Mouse (Mus musculus) ES-E14 (cell line): ENCODE measurements at regions not wholly inside any gene's neighbourhood (a gene's known extent, or its start where the extent isn't known, plus 50 kb on each side); places are given as distances from the start of the nearest gene placed in this dataset.

Experiments
- DNase-seq: peaks from one replicate; pipeline ENCODE4 v3.0.0-alpha.2; 2013; ENCODE audit warnings: low read depth, low spot score
- H3K27ac ChIP-seq: 2 replicates; pipeline ENCODE4 v1.5.1; 2012; ENCODE audit warnings: low read depth, mild to moderate bottlenecking, low read length, moderate library complexity, mixed read lengths; ENCODE audit not compliant: poor library complexity, insufficient read depth, severe bottlenecking
- H3K36me3 ChIP-seq: 2 replicates; pipeline ENCODE4 v1.6.1; 2012; ENCODE audit warnings: mild to moderate bottlenecking, low read length, moderate library complexity, mixed read lengths; ENCODE audit not compliant: control insufficient read depth, poor library complexity, insufficient read depth, severe bottlenecking
- H3K4me1 ChIP-seq, 2 experiments: fragments of 150-350 bp in 1 of 2; sonication (generic) in 1 of 2; 2 replicates each; pipeline ENCODE4 v1.6.1; 2012; ENCODE audit warnings: low read length in 2 of 2, mild to moderate bottlenecking in 1 of 2, mixed read lengths in 1 of 2; ENCODE audit not compliant: control insufficient read depth in 2 of 2, insufficient read depth in 2 of 2, poor library complexity in 1 of 2
- H3K4me3 ChIP-seq, 2 experiments: fragments of 150-350 bp in 1 of 2; sonication (generic) in 1 of 2; 2 replicates each; pipeline ENCODE4 v1.5.1; 2012; ENCODE audit warnings: low read length in 2 of 2, low read depth in 1 of 2, mild to moderate bottlenecking in 1 of 2, mixed read lengths in 1 of 2; ENCODE audit not compliant: insufficient read depth in 1 of 2, poor library complexity in 1 of 2, severe bottlenecking in 1 of 2
- H3K9ac ChIP-seq: 2 replicates; pipeline ENCODE4 v1.6.1; 2012; ENCODE audit warnings: low read depth, mild to moderate bottlenecking, low read length, mixed read lengths; ENCODE audit not compliant: poor library complexity, insufficient read depth, severe bottlenecking
- H3K9me3 ChIP-seq: fragments of 150-350 bp; sonication (generic); 2 replicates; pipeline ENCODE4 v1.6.1; 2012; ENCODE audit warnings: low read depth, mild to moderate bottlenecking, low read length; ENCODE audit not compliant: control insufficient read depth, insufficient read depth
- CHD2 ChIP-seq: IDR thresholded peaks from 2 replicates; pipeline ENCODE4 v1.6.1; 2014; ENCODE audit warnings: mild to moderate bottlenecking, low read depth, low read length, inconsistent platforms
- HCFC1 ChIP-seq: IDR thresholded peaks from 2 replicates; pipeline ENCODE4 v1.6.1; 2012; ENCODE audit warnings: low read length, inconsistent platforms, borderline replicate concordance; ENCODE audit not compliant: insufficient read depth
- MAFK ChIP-seq: IDR thresholded peaks from 2 replicates; pipeline ENCODE4 v1.6.1; 2014; ENCODE audit warnings: mild to moderate bottlenecking, low read depth, low read length, inconsistent platforms; ENCODE audit not compliant: insufficient read depth
- ZC3H11A ChIP-seq: IDR thresholded peaks from 2 replicates; pipeline ENCODE4 v1.6.1; 2012; ENCODE audit warnings: low read depth, mild to moderate bottlenecking, inconsistent platforms, low read length, borderline replicate concordance
- ZNF384 ChIP-seq: IDR thresholded peaks from 2 replicates; pipeline ENCODE4 v1.6.1; 2012; ENCODE audit warnings: low read depth, low read length, inconsistent platforms
- in situ Hi-C, 2 experiments: fragments of 600-800 bp; cut with MboI; formaldehyde crosslinking; loops; one replicate each; pipeline ENCODE4 v1.15.1; 2025; ENCODE audit warnings: low sequenced_read_pairs in 2 of 2, inconsistent platforms in 1 of 2; ENCODE audit not compliant: unreplicated experiment in 2 of 2

DNA sequence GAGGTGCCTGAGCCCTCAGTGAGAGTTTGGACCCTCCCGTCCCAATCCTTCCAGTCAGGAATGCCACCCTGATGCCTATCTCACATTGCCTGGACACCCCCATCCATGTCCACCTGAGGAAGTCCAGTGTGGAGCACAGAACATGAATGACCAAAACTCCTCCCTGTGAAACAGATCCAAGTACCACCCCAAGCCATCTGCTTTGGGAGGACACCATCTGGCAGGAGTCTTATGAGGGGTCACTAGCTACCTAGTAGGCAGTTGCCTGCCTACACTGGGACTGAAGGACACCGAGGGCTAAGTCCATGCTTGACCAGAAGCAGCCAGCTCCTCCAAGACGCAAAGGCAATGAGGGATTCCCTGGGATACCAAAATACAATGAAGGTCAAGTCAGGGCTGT lies 119.9 kb upstream of the Ppp1r26 start:
- no peak for DNase-seq
- H3K9ac ChIP-seq = no peak overlapping the region
- H3K4me3 ChIP-seq = no peak overlapping the region
- no peak overlapping the region for H3K27ac ChIP-seq
- no peaks in the 10 kb centered on the region for H3K4me1 ChIP-seq
- TF ChIP-seq ZNF384 = no peak
- no peak for TF ChIP-seq ZC3H11A
- TF ChIP-seq CHD2 = no peak
- TF ChIP-seq MAFK = no peak
- TF ChIP-seq HCFC1 = no peak
- no peaks in the 10 kb centered on the region for H3K36me3 ChIP-seq
- in situ Hi-C loops = no loop called here
- H3K9me3 ChIP-seq = no peaks in the 10 kb centered on the region

DNA sequence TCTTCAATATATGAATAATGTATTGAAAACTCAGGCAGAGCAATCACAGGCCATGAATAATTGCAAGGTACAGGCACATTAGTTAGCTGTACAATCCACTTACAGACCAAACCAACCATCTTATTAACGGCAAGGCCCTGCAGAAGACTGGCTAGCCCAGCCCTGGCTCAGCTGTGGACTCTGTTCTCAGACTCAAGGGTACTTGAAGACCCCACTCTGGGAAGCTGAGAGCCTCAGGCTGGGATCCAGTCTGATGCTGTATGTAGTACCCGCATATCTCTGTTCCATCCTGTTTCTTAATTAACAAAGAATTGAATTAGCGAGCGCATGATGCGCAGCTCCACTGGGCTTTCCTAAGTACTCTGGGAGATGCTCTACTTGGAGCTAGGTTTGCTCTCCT lies 117.5 kb upstream of the Ppp1r26 start:
- H3K4me1 ChIP-seq = no peaks in the 10 kb centered on the region
- no peak overlapping the region for H3K4me3 ChIP-seq
- DNase-seq = no peak
- no peaks in the 10 kb centered on the region for H3K9me3 ChIP-seq
- no peak for TF ChIP-seq ZC3H11A
- no peak for TF ChIP-seq CHD2
- no peak for TF ChIP-seq HCFC1
- TF ChIP-seq ZNF384 = no peak
- no peak for TF ChIP-seq MAFK
- H3K9ac ChIP-seq = no peak overlapping the region
- no peak overlapping the region for H3K27ac ChIP-seq
- H3K36me3 ChIP-seq = no peaks in the 10 kb centered on the region
- in situ Hi-C loops = no loop called here

DNA sequence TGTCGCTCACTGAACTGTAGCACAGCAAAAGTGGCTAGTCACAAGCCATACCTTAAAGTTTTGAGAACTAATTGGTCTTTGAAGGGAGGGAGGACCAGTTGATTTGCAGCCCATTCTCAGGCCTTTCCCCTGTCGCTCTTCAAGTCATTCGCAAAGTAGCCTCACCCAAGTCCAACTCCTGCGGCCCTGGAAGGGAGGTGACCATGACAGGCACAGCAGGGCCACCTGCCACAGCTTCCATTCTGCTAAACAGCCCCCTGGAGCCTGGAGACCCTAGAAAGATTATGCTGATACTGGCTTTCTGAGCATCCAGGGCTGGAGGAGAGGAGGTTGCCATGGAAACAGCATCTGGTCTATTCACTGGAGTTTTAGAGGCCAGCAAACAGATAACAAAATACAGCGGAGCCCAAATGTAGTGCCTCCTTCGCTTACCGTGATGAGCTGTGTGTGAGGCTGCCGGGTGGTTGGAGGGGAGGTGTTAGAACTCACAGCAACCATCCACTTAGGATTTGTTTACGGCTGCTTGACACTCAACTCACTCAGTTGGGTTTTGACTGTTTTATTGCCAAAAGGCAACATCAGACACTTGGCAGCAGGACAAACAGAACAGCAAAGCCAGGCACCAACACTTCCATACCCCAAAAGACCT lies 111.3 kb upstream of the Ppp1r26 start:
- no peak overlapping the region for H3K9ac ChIP-seq
- H3K27ac ChIP-seq = no peak overlapping the region
- no peaks in the 10 kb centered on the region for H3K9me3 ChIP-seq
- DNase-seq = no peak
- TF ChIP-seq HCFC1 = no peak
- TF ChIP-seq CHD2 = no peak
- TF ChIP-seq ZNF384 = no peak
- TF ChIP-seq ZC3H11A = no peak
- TF ChIP-seq MAFK = no peak
- no peak overlapping the region for H3K4me3 ChIP-seq
- in situ Hi-C loops = no loop called here
- H3K36me3 ChIP-seq = no peaks in the 10 kb centered on the region
- no peaks in the 10 kb centered on the region for H3K4me1 ChIP-seq

DNA sequence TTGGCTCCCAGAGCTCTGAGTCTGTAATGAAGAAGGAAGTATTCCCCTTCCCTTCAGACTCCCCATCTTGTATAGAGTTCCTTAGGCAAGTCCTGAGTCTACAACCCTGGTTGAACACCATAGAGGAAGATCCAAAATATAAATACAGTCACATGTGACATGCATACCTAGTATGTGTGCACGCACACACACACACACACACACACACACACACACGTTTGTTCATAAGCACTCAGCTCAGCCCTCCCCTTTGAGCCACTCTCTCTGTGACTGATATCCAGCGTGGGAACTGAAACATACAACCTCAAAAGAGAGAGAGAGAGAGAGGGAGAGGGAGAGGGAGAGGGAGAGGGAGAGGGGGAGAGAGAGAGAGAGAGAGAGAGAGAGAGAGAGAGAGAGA lies 110.8 kb upstream of the Ppp1r26 start:
- no peak overlapping the region for H3K4me3 ChIP-seq
- H3K36me3 ChIP-seq = no peaks in the 10 kb centered on the region
- no peak overlapping the region for H3K9ac ChIP-seq
- H3K4me1 ChIP-seq = no peaks in the 10 kb centered on the region
- in situ Hi-C loops = no loop called here
- H3K9me3 ChIP-seq = no peaks in the 10 kb centered on the region
- DNase-seq = no peak
- H3K27ac ChIP-seq = no peak overlapping the region
- TF ChIP-seq ZC3H11A = no peak
- no peak for TF ChIP-seq HCFC1
- TF ChIP-seq CHD2 = no peak
- TF ChIP-seq ZNF384 = no peak
- TF ChIP-seq MAFK = no peak
